Mouse (Mus musculus) hindbrain, embryonic 16.5 days (tissue): ENCODE data around the gene Capn8. TPM values are rescaled to one million over a fixed set of nuclear protein-coding genes. Genes with fewer than 3 reads are reported as not detected.

Experiments
- ATAC-seq: fragments of 200-750 bp; cut with Nextera tagmentation; 2 replicates; pipeline ENCODE4 v1.8.0; 2017; ENCODE audit warnings: moderate TSS enrichment, moderate library complexity
- H3K27ac ChIP-seq: fragments of 300-500 bp; sonication (generic); 2 replicates; pipeline ENCODE4 v1.5.1; 2014; ENCODE audit warnings: low read depth, mild to moderate bottlenecking, control low read depth, low read length, moderate library complexity
- H3K27me3 ChIP-seq: fragments of 300-500 bp; sonication (generic); replicated peaks from 2 replicates; pipeline ENCODE4 v1.6.1; 2014; ENCODE audit warnings: low read length; ENCODE audit not compliant: control insufficient read depth, insufficient read depth
- H3K36me3 ChIP-seq: fragments of 300-500 bp; sonication (generic); 2 replicates; pipeline ENCODE4 v1.6.1; 2014; ENCODE audit warnings: mild to moderate bottlenecking, low read length, moderate library complexity, mixed read lengths; ENCODE audit not compliant: control insufficient read depth, insufficient read depth
- H3K4me1 ChIP-seq: fragments of 300-500 bp; sonication (generic); 2 replicates; pipeline ENCODE4 v1.6.1; 2014; ENCODE audit warnings: low read depth, low read length; ENCODE audit not compliant: control insufficient read depth, insufficient read depth
- H3K4me2 ChIP-seq: fragments of 300-500 bp; sonication (generic); 2 replicates; pipeline ENCODE4 v1.6.1; 2014; ENCODE audit warnings: mild to moderate bottlenecking, low read length, control low read depth, moderate library complexity
- H3K4me3 ChIP-seq: fragments of 300-500 bp; sonication (generic); 2 replicates; pipeline ENCODE4 v1.5.1; 2014; ENCODE audit warnings: mild to moderate bottlenecking, low read length, control low read depth, moderate library complexity
- H3K9ac ChIP-seq: fragments of 300-500 bp; sonication (generic); 2 replicates; pipeline ENCODE4 v1.6.1; 2014; ENCODE audit warnings: low read depth, mild to moderate bottlenecking, control low read depth, low read length, moderate library complexity
- H3K9me3 ChIP-seq: fragments of 300-500 bp; sonication (generic); 2 replicates; pipeline ENCODE4 v1.6.1; 2014; ENCODE audit warnings: mild to moderate bottlenecking, low read length, moderate library complexity; ENCODE audit not compliant: control insufficient read depth
- WGBS: fragments of 180-500 bp; shearing (Covaris S2); extraction: QIAGEN DNeasy Blood & Tissue Kit; methylation state at CpG from one replicate; pipeline ENCODE4 v1.1.7; 2014; 5-methylcytosine and 5-hydroxymethylcytosine counted together
- polyA plus RNA-seq: library from polyadenylated mRNA; unstranded; fragments of >200 nt; fragmentation: Nextera tagmentation; extraction: Ambion mirVana; gene quantifications from 2 replicates; pipeline ENCODE4 v1.2.1, GENCODE M21; 2015

Capn8 gene
- polyA plus RNA-seq, 1 experiment from 2014 or later, result 0.09 TPM

- H3K9me3 ChIP-seq, result no peaks in the 10 kb centered on the region
- WGBS, result 77% methylated on average over 7 of the region's 7 CpGs
- H3K4me2 ChIP-seq, result no peak overlapping the region
- H3K27ac ChIP-seq, result no peak overlapping the region
- no peak overlapping the region for H3K9ac ChIP-seq
- peaks cover 5% of the 10 kb centered on the region for H3K4me1 ChIP-seq
- ATAC-seq, result no peak
- H3K36me3 ChIP-seq, result no peaks in the 10 kb centered on the region
- no peaks in the 10 kb centered on the region for H3K27me3 ChIP-seq
- no peak overlapping the region for H3K4me3 ChIP-seq
Observed at GRCm38 (mm10) chr1:182660365-182660764, 95.6 kb downstream of the Capn8 start.

- no peaks in the 10 kb centered on the region for H3K36me3 ChIP-seq
- peaks cover 10% of the 10 kb centered on the region for H3K4me1 ChIP-seq
- no peaks in the 10 kb centered on the region for H3K27me3 ChIP-seq
- H3K4me3 ChIP-seq, result no peak overlapping the region
- peak; percentile 77; the same call in 1 of the 2 replicates for ATAC-seq
- H3K4me2 ChIP-seq, result no peak overlapping the region
- no peak overlapping the region; the same call in 1 of the 2 replicates for H3K27ac ChIP-seq
- H3K9ac ChIP-seq, result no peak overlapping the region
- no peaks in the 10 kb centered on the region for H3K9me3 ChIP-seq
- 19% methylated on average over 11 of the region's 11 CpGs for WGBS
Observed at GRCm38 (mm10) chr1:182663671-182664070, 98.9 kb downstream of the Capn8 start.

GRCm38 (mm10) chr1:182664841-182665240 is 100.0 kb downstream of the Capn8 start:
- no peaks in the 10 kb centered on the region for H3K9me3 ChIP-seq
- no peak overlapping the region for H3K9ac ChIP-seq
- ATAC-seq, result no peak
- H3K27me3 ChIP-seq, result no peaks in the 10 kb centered on the region
- H3K27ac ChIP-seq, result no peak overlapping the region
- 47% methylated on average over 4 of the region's 4 CpGs for WGBS
- no peak overlapping the region for H3K4me2 ChIP-seq
- H3K4me1 ChIP-seq, result peaks cover 10% of the 10 kb centered on the region
- no peaks in the 10 kb centered on the region for H3K36me3 ChIP-seq
- H3K4me3 ChIP-seq, result no peak overlapping the region

GRCm38 (mm10) chr1:182667281-182667680 is 102.5 kb downstream of the Capn8 start:
- H3K36me3 ChIP-seq, result no peaks in the 10 kb centered on the region
- peaks cover 10% of the 10 kb centered on the region for H3K4me1 ChIP-seq
- H3K27ac ChIP-seq, result no peak overlapping the region
- H3K9me3 ChIP-seq, result no peaks in the 10 kb centered on the region
- ATAC-seq, result 0 out of 2 replicates have a peak, but pooled peaks have one; percentile 22
- no peak overlapping the region for H3K4me3 ChIP-seq
- H3K9ac ChIP-seq, result no peak overlapping the region
- 73% methylated on average over 3 of the region's 3 CpGs for WGBS
- no peak overlapping the region for H3K4me2 ChIP-seq
- H3K27me3 ChIP-seq, result no peaks in the 10 kb centered on the region

GRCm38 (mm10) chr1:182669741-182670140 is 104.9 kb downstream of the Capn8 start:
- H3K9ac ChIP-seq, result no peak overlapping the region
- H3K4me3 ChIP-seq, result no peak overlapping the region
- peaks cover 5% of the 10 kb centered on the region; the same call in 1 of the 2 replicates for H3K4me1 ChIP-seq
- H3K4me2 ChIP-seq, result no peak overlapping the region
- no peaks in the 10 kb centered on the region for H3K36me3 ChIP-seq
- H3K27me3 ChIP-seq, result no peaks in the 10 kb centered on the region
- ATAC-seq, result no peak
- WGBS, result 67% methylated on average over 11 of the region's 11 CpGs
- no peak overlapping the region for H3K27ac ChIP-seq
- H3K9me3 ChIP-seq, result no peaks in the 10 kb centered on the region

- ATAC-seq, result no peak
- H3K4me1 ChIP-seq, result peaks cover 5% of the 10 kb centered on the region; the same call in 1 of the 2 replicates
- 0 out of 2 replicates have a peak overlapping the region, but pooled peaks have one; percentile 7 for H3K27ac ChIP-seq
- no peaks in the 10 kb centered on the region for H3K9me3 ChIP-seq
- no peak overlapping the region for H3K4me3 ChIP-seq
- H3K9ac ChIP-seq, result no peak overlapping the region
- WGBS, result 26% methylated on average over 11 of the region's 11 CpGs
- no peak overlapping the region for H3K4me2 ChIP-seq
- no peaks in the 10 kb centered on the region for H3K36me3 ChIP-seq
- H3K27me3 ChIP-seq, result no peaks in the 10 kb centered on the region
Observed at GRCm38 (mm10) chr1:182670563-182671342, 105.9 kb downstream of the Capn8 start.

GRCm38 (mm10) chr1:182671343-182671624 is 106.5 kb downstream of the Capn8 start:
- H3K27me3 ChIP-seq, result no peaks in the 10 kb centered on the region
- no peak overlapping the region for H3K27ac ChIP-seq
- no peaks in the 10 kb centered on the region for H3K36me3 ChIP-seq
- 47% methylated on average over 4 of the region's 4 CpGs for WGBS
- ATAC-seq, result no peak
- H3K4me3 ChIP-seq, result no peak overlapping the region
- no peaks in the 10 kb centered on the region for H3K9me3 ChIP-seq
- H3K4me1 ChIP-seq, result peaks cover 5% of the 10 kb centered on the region; the same call in 1 of the 2 replicates
- H3K9ac ChIP-seq, result no peak overlapping the region
- H3K4me2 ChIP-seq, result no peak overlapping the region

GRCm38 (mm10) chr1:182675346-182675745 is 110.5 kb downstream of the Capn8 start:
- Histone ChIP-seq H3K4me2 (no peak overlapping the region), H3K9ac (no peak overlapping the region), H3K4me3 (no peak overlapping the region), H3K27me3 (no peaks in the 10 kb centered on the region), H3K4me1 (no peaks in the 10 kb centered on the region; the same call in 1 of the 2 replicates), H3K36me3 (no peaks in the 10 kb centered on the region), H3K27ac (no peak overlapping the region), H3K9me3 (no peaks in the 10 kb centered on the region)
- 57% methylated on average over 8 of the region's 8 CpGs for WGBS
- ATAC-seq, result no peak

GRCm38 (mm10) chr1:182678151-182678550 is 113.3 kb downstream of the Capn8 start:
- 96% methylated on average over 17 of the region's 17 CpGs for WGBS
- ATAC-seq, result no peak
- H3K36me3 ChIP-seq, result no peaks in the 10 kb centered on the region
- no peak overlapping the region for H3K9ac ChIP-seq
- no peaks in the 10 kb centered on the region for H3K27me3 ChIP-seq
- no peak overlapping the region for H3K4me2 ChIP-seq
- H3K27ac ChIP-seq, result no peak overlapping the region
- no peak overlapping the region for H3K4me3 ChIP-seq
- H3K4me1 ChIP-seq, result peaks cover 9% of the 10 kb centered on the region
- no peaks in the 10 kb centered on the region for H3K9me3 ChIP-seq
